Mouse (Mus musculus): ENCODE results near the gene Mrps23. TPM values are rescaled to one million over a fixed set of nuclear protein-coding genes. Genes with fewer than 3 reads are reported as not detected.

Mrps23 gene
- polyA plus RNA-seq, 1 experiment: 77.3 TPM

GRCm38 (mm10) chr11:88207697-88208096 lies 3.5 kb downstream of the Mrps23 start:
- DNase-seq (ENCODE audit: low spot score): no peak

GRCm38 (mm10) chr11:88211824-88212582 lies 7.8 kb downstream of the Mrps23 start:
- no peak for DNase-seq (ENCODE audit: low spot score)

DNA sequence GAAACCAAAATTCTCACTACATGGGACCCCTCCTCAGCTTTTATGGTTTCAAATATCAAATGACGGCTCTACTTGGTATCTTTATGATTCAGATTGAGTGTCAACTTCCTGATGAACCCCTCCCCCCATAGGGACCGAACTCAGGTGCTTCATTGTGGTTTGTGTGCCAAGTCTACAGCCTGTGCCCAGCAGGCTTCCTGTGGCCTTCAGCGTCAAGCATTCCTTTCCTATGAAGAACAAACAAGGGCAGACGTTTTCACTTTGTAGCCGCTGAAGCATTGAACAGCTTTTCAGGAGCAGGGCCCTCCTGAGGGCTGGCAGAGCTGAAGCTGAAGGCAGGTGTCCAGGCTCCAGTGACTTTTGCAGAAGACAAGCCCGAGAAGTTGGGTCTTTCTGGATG lies 9.6 kb downstream of the Mrps23 start:
- DNase-seq (ENCODE audit: low spot score): no peak

GRCm38 (mm10) chr11:88214881-88215831 lies 11.0 kb downstream of the Mrps23 start:
- no peak for DNase-seq (ENCODE audit: low spot score)

DNA sequence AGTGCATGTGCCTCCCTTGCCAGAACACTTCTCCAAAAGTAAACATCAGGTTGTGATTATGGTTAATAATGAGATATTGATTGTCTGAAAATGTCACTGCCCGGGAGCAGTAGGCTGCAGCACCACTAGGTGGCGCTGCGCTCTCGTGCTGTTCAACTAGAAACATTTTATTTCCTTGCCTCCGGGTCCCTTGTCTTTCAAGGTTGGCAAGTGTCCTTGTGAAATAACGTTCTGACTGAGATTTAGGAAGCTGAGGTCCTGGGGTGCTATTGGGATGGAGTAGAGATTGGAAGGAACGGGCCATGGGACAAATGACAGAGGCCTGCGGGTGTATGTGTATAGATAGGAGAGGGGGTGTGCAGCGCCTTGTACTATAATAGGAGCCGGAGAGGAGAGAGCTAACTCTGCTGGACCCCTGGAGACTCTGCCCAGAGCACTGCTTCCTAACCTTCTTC lies 12.1 kb downstream of the Mrps23 start:
- no peak for DNase-seq (ENCODE audit: low spot score)

GRCm38 (mm10) chr11:88218155-88218554 lies 14.0 kb downstream of the Mrps23 start:
- DNase-seq (ENCODE audit: low spot score): no peak

GRCm38 (mm10) chr11:88218586-88218985 lies 14.4 kb downstream of the Mrps23 start:
- DNase-seq (ENCODE audit: low spot score): no peak

DNA sequence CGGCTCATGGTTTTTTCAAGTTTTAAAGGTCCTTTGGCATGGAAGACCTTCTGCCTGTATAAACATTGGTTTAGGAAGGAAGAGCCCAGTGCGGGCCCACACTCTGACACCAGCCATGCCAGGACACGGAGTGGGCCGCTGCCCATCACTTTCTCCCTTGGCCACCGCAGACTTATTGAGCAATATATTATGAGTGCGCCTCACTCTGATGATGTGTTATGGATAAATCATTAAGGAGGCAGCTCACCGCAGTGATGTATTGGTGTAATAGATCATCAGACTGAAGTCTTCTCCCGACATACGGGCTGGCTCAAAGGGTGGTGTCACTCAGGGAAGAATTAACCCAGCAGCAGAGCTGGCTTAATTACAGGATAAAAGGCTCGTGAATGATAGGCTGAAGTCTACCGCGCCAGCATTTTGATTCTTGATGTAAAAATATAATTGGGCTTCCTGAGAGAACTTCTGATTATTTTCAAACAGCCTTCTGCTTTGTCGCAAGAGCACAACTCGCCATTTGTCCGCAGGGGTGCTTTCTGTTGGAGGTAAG lies 17.8 kb downstream of the Mrps23 start:
- DNase-seq (ENCODE audit: low spot score): no peak

DNA sequence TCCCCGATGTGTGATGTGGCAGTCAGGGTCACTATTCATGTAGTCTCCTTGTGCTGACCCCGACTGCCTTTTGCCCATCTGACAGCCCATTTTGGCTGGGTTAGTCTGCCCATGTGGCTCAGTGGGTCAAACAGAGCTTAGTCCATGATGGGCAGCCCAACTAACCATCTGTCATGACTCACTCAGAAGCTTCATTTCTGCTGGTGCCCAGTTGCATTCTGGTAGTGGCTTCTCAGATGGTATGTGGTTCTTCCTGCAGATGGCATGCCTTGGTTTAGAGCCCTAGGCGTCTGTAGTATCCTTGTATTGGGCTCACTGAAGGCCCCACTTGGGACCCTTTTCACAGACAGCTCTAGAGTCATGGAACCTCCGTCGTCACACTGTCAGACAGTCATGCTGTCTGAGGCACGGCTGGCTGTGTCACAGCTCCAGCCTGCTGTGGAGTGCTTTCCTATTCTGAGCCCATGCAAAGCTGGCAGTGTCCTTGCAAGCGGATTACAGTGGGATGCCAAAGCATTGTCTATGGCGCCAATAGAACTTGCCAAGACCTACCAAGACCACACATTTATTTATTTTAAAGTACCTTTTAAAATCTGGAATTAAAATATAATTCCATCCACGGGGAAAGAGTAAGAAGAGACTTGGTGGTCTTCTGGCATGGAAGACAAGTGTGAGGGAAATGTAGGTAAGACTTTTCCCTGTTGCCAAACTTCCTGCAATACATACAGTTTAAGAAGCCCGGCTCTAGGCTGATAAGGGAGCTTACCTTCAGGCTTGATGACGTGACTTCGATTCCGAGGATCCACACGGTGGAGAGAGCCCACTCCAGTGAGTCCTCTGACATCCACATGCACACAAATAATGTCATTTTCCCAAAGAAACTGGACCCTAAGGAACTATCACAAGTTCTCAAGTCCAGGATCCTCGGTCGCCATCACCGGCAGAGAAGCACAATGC lies 23.1 kb downstream of the Mrps23 start:
- no peak for DNase-seq (ENCODE audit: low spot score)

GRCm38 (mm10) chr11:88231213-88231790 lies 27.1 kb downstream of the Mrps23 start:
- DNase-seq (ENCODE audit: low spot score): no peak

DNA sequence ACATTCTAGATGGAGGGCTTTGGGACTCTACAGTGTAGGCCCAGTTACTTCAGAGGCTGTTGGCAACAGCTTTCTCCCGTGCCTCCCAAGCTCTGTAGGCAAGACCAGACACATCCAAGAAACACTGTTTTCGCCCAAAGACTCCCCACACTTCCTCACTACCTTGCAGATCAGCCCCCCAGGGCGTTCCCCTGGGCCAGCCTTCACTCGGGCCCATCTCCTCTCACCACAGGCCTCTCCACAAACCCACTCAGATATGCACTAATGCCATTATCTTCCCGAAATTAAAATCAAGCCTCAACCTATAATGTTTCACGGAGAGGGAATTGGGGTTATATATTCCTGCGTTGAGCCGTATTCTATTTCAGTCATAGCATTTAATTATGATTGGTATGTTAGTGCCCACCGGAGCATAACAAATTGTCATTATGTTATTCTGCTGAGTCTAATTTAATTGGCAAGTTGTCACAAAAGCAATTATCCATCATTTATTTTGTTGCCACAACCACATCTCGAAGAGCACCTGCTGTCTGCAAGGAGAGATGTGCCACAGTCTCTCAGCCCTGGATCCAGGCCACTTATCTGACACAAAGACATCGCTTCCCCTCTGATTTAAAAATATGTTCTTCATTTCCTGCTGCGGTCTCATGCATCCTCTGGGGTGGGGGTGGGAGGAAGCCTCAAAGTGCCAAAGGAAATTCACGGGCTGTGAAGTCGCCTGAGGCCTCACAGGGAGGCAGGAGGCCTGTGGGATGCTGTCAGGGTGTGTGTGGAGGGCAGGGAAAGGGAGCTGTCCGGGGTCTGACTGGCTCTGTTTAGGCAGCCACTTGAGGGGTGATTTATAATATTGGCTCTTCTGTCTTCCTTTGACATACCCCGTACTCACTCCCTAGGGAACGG lies 29.6 kb downstream of the Mrps23 start:
- no peak for DNase-seq (ENCODE audit: low spot score)

DNA sequence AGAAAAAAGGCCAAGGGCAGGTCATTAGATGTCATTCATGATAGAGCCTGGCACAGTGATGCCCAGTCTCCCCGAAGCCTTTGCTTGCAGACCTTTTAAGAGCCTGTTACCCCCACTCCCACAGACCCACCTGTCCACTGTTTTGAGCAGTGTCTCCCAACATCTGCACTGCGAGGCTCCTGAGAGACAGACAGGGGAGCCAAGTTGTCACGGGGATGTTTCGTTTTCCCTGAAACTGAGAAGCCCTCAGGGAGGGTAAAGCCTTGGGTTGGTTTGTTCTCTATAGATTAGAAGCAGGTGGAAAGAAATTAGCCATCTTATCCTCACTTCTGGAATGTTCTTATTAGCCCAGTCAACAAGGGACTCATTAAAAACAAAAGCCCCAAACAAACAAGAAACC lies 30.6 kb downstream of the Mrps23 start:
- no peak for DNase-seq (ENCODE audit: low spot score)

GRCm38 (mm10) chr11:88235221-88236203 lies 31.3 kb downstream of the Mrps23 start:
- DNase-seq (ENCODE audit: low spot score): peak; percentile 46

GRCm38 (mm10) chr11:88240275-88240674 lies 36.1 kb downstream of the Mrps23 start:
- DNase-seq (ENCODE audit: low spot score): no peak

GRCm38 (mm10) chr11:88240736-88241353 lies 36.7 kb downstream of the Mrps23 start:
- DNase-seq (ENCODE audit: low spot score): no peak

DNA sequence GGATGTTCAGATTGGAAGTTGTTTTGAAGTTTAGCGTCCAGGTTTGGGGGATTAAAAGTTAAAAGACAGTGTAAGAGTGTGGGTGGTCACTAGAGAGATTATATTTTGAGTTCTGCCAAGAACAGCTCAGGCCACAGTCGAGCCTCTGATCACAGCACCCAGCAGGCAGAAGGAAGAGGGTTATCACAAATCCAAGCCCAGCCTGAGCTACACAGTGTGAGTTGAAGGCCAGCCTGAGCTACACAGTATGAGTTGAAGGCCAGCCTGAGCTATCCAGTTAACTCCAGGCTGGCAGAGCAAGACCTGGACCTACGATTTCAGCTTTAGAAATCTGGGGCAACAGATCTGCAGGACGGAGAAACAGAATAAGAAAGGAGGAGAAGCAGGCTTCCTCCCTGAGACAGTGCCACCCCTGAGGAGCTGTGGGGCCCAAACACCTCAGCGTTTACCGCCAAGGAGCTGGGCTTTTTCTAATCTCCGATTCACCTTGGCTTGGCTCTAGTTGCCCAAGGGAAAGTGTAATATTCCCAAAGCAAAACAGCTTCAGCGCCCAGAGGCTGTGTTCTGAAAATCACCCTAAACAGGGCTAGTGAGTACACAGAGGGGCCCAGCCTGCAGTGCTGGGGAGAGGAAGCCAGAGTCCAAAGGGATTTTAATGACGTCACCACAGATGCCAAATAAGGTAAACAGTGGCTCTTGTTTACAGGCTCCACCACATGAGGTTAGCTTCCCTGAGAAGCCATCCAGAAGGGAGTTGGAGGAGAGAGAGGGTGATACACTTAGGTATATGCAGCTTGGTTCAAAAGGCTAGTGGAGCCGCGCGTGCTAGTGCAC lies 37.5 kb downstream of the Mrps23 start:
- DNase-seq (ENCODE audit: low spot score): no peak

DNA sequence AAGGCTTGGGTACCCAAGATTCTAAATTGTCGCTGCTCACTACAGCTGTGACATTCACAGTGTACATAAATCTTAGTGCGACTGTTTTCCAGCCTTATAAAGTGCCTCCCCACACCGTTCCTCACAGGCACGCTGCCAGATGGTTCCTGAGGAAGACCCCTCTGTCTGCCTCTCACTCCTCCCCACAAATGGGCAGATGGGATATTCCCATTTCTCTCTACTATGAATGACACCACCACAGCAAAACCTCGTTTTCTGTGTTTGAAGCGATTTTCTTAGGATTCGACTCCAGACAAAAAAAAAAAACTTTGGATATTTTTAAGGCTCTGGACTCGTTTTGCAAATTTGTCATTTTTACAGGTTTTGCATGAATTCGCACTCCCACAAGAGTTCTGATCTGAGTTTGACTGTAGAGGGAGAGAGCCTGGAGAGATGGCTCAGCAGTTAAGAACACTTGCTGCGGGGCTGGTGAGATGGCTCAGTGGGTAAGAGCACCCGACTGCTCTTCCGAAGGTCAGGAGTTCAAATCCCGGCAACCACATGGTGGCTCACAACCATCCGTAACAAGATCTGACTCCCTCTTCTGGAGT lies 41.5 kb downstream of the Mrps23 start:
- DNase-seq (ENCODE audit: low spot score): no peak

Data from urinary bladder, adult 2 months (tissue).